Mouse (Mus musculus) T-helper 17 cell (primary cell): Measurements from ENCODE around the gene Snapc3.

ENCODE experiments used
- in situ Hi-C, 2 experiments: fragments of 300-600 bp; cut with MboI, MseI; formaldehyde crosslinking; loops; 1 replicate in 1 of 2; 2 replicates in 1 of 2; pipeline ENCODE4 v1.15.1; 2025; ENCODE audit warnings: high pct_unique_total_duplicates in 2 of 2

The Snapc3 gene

DNA sequence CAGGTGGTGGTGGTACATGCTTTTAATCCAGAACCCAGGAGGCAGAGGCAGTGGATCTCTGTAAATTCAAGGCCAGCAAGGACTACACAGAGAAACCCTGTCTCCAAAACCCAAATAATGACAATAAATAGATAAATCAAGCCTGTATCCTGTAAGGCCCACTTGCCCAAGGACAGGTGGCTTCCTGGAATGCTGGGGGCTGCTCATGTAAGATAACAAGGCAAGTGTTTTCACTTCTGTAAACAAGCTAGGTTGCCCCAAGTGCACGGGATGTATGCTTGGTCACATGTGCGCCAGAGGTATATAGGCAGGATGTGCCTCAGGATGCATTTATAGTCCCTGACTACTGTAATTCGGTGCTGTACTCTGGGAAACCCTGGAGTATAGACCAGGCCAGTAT, 5.5 kb upstream of the Snapc3 start:
- in situ Hi-C loops: loop anchor here in 1 of 2 experiments (25.0 kb wide), 1 partner anchor 1475 kb away; the partner anchor contains the start of gene Cntln

DNA sequence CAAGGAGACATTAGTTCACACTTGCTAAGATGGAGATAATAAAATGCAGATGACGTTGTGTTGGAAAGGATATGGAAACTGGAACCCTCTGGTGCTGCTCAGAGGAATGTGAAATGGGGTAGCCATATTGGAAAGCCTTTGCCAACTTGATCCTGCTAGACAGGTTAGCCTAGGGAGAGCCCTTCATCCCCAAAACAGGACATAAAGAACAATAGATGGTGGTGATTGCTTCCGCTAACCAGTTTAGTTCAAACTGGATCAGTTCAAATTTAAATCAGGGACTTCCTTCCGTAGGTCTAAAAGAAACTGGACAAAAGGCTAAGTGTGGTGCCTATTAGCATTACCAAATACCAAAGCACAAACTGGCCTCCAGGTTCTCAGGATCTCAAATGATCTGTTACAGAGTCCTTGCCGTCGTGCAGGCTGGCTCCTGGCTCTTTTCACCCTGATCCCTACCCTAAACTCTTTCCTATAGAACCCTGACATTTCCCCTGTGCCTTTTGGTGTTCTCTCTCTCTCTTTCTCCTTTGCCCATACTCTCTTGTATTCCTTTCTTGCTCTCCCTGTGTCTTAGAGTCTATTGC, 3.2 kb upstream of the Snapc3 start:
- in situ Hi-C loops: loop anchor here in 1 of 2 experiments (25.0 kb wide), 1 partner anchor 1473 kb away; the partner anchor contains the start of gene Cntln

- in situ Hi-C loops: loop anchor here (5.0 to 25.0 kb wide), 2 partner anchors 104 to 1469 kb away; partner anchors contain the start of gene Cntln (in 1 of the 2)
Measured at GRCm38 (mm10) chr4:83417820-83418186, 279 bp downstream of the Snapc3 start.

DNA sequence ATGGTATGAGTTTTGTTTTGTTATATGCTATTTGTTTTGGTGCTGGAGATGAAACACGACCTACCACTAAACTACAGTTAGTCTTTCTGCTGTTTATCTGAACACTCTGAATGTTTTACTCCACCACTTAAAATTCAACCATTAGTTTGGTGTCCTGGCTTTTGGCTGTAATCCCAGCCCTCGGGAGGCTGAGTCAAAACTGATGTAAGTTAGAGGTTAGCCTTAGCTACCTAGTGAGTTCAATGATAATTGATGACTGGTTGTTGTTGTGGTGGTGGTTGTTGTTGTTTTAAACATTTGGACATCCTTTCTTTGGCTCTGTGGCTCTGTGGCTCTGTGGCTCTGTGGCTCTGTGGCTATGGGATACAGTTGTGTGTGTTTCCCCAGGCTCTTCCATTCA, 1.3 kb downstream of the Snapc3 start:
- in situ Hi-C loops: loop anchor here (5.0 to 25.0 kb wide), 2 partner anchors 104 to 1469 kb away; partner anchors contain the start of gene Cntln (in 1 of the 2)

DNA sequence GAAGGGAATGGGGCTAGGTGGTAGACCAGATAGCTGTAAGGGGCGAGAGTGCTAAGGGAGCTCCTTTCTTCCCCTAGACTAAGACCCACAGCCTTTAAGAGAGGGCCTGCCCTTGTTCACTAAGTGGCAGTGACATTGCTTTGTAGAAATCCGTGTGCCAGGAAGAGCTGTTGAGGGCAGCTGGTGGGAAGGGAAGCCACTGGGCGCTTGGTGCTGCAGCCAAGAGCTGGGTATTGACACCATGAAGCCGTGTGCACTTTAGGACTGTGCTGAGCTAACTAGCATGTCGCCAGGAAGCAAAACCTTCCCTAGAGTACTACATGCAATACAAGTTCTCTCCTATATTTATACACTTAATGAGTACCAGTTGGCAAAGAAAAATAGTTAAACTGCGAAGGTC, 6.1 kb downstream of the Snapc3 start:
- in situ Hi-C loops: loop anchor here in 1 of 2 experiments (25.0 kb wide), 1 partner anchor 1464 kb away; the partner anchor contains the start of gene Cntln

DNA sequence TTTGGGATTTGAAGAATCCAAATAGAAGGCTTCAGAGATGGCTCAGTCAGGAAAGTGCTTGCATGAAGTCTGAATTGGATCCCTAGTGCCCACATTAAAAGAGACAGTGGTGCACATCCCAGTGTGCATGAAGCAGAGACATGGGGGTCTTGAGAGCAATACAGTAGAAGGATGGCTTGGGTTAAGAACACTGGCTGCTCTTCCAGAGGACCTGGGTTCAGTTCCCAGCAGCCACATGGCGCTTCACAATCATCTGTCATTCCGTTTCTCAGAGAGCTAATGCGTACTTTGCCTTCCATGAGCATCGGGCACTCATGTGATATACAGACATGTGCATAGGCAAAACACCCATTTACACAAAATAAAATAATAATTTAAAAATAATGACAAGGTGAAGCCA, 7.6 kb downstream of the Snapc3 start:
- in situ Hi-C loops: no loop called here

DNA sequence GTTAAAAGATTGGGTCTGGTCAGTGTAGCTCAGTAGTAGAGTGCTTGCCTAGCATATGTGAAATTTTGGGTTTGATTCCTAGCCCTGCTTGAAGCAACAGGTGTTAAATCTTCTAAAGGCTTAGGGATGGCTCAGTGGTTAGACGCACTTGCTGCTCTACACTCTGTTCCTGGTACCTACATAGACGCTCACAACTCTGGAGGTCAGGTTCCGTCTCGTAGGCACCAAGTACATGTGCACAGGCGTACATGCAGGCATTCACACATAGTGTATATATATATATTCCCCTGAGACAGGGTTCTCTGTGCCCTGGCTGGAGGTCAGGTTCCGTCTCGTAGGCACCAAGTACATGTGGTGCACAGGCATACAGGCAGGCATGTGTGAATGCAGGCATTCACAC, 9.6 kb downstream of the Snapc3 start:
- in situ Hi-C loops: no loop called here

GRCm38 (mm10) chr4:83427696-83428095, 10.2 kb downstream of the Snapc3 start:
- in situ Hi-C loops: no loop called here

GRCm38 (mm10) chr4:83428845-83429244, 11.3 kb downstream of the Snapc3 start:
- in situ Hi-C loops: no loop called here

- in situ Hi-C loops: no loop called here
Measured at GRCm38 (mm10) chr4:83431950-83432349, 14.4 kb downstream of the Snapc3 start.

DNA sequence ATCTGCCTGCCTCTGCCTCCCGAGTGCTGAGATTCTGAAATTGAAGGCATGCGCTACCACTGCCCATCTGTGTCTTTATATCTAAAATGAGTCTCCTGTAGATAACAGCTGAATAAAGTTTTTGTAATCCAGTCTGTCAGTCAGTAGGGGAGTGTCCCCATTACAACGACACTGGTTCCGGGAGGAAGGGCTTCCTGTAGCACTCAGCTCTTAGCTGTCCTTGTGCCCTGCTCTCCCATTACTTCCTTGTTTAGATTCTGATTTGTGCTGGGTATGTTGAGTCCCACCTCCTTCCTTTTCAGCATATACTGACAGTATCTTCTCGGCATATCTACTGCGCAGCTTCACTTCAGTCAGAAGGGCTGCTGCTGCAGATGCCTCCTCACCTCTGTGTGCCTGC, 15.4 kb downstream of the Snapc3 start:
- in situ Hi-C loops: no loop called here

DNA sequence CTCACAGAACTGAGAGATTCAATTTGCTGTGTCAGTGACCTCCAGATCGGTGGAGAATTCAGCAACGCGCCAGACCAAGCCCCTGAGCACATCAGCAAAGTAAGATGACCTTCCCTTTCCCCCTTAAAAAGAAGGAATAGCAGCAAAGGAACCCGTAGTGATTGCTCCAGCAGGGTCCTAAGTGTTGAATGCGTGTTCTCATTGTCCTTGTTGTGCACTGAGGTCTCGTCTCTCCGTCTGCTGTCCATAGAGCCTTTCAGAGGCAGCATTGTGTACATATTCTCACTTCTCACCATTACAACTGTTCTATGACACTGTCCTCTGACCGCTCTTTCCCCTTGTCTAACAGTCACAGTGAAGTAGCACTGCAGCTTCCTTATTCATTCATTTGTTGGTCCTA, 18.9 kb downstream of the Snapc3 start:
- in situ Hi-C loops: no loop called here

DNA sequence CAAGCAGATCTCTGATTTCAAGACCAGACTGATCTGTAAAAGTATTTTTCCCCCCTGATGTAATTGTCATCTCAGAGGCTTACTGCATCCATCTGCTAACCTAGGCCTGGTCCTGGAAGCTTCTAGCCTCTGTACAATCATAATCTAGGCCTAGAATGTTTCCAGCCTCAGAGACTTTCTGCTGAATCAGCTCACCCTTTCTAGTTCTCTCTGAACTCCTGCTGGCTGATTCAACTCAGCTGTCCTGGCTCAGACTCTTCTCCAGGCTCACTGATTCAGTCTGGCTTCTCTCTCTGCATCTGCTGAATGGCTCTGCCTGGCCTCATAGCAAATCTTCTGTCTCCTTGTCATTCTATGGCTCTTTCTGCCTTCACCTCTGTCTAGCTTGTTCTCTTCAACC, 20.6 kb downstream of the Snapc3 start:
- in situ Hi-C loops: no loop called here

DNA sequence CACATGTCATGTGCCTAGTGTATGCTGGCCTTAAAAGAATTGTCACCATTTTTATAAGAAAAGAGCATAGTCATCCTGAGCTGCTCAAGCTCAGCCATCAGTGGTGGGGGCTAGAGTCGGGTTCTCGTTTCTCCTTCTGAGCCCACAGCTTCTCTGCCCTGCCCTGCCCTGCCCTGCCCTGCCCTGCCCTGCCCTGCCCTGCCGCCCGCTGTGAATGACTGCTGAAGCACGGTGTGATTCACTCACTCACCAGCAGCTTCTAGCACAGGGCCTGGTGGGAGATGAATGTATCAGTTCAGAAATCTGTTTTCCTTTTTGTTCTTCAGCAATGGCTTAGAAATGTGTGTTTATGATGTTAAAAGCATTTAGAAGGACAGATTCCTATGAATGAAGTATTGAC, 21.5 kb downstream of the Snapc3 start:
- in situ Hi-C loops: no loop called here

DNA sequence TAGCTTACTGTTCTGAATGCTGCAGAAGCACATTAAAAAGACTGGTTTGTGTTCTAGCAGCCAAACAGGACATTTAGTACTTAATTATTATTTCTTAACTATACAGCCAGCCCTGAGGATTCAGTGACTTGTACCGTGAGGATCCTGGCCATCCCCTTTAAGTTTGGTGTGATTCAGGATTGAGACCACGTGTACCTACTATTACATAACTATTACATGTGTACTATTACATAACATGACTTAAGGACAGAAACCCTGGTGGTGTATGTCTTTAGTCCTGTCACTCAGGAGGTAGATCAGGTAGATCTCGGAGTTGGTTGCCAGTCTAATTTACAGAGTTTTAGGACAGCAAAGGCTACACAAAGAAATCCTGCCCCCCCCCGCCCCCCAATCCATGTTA, 23.5 kb downstream of the Snapc3 start:
- in situ Hi-C loops: no loop called here

DNA sequence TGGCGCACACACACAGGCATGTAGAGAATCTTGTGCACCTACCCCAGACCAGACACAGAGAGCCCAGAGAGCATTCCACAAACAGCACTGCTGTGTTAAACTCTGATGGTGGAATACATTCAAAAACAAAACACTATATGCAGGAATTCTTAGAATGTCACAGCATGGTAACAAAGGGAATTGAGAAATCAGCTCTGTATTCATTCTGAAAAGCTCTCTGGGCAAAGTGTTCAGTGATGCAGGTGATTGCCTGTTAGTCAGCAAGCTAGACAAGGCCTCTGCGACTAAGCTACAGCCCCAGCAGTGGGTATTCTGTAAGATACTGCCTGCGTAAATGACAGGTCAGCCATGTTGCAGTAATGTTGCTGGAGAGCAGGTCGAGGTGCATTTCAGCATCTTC, 33.3 kb downstream of the Snapc3 start:
- in situ Hi-C loops: no loop called here

DNA sequence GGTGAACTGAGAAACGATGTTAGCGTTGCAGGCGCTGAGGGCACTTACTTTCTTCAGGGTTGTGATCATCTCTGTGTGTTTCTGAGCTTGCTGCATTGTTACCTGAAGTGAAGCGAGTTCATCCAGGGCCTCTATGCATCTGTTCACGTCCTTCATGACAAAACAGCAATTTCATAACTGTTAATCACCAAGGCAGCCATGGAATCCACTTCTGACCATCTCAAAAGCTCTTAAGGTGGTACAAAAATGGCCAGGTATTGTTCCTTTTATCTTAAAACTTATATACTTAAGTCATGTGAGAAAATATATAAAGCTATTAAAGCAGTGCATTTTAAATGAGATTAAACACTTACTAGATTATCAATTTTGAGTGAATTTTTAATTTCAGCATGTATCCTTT, 42.6 kb downstream of the Snapc3 start:
- in situ Hi-C loops: no loop called here

- in situ Hi-C loops: no loop called here
Measured at GRCm38 (mm10) chr4:83464827-83465226, 47.3 kb downstream of the Snapc3 start.

GRCm38 (mm10) chr4:83467615-83468014, 50.1 kb downstream of the Snapc3 start:
- in situ Hi-C loops: no loop called here

- in situ Hi-C loops: no loop called here
Measured at GRCm38 (mm10) chr4:83468208-83468607, 50.7 kb downstream of the Snapc3 start.

- in situ Hi-C loops: no loop called here
Measured at GRCm38 (mm10) chr4:83485250-83485649, 67.7 kb downstream of the Snapc3 start.

GRCm38 (mm10) chr4:83485735-83486116, 68.2 kb downstream of the Snapc3 start:
- in situ Hi-C loops: no loop called here

GRCm38 (mm10) chr4:83486117-83486901, 68.8 kb downstream of the Snapc3 start, which contains the start of gene Psip1:
Gene Psip1 (minus strand): TSS chr4:83486459.
- in situ Hi-C loops: no loop called here
